Mouse (Mus musculus) common myeloid progenitor, adult 5-6 weeks (primary cell): ENCODE results near the gene Endov. TPM values are rescaled to one million over a fixed set of nuclear protein-coding genes. Genes with fewer than 3 reads are reported as not detected.
A peak's percentile ranks its signal among the peaks of the same experiment; 100 is the strongest.

ENCODE experiments used
- ATAC-seq: replicated peaks from 2 replicates; pipeline ENCODE4 v1.8.0; 2016; ENCODE audit warnings: low read depth, mild to moderate bottlenecking, moderate TSS enrichment, inconsistent platforms; ENCODE audit not compliant: poor library complexity, severe bottlenecking
- total RNA-seq: library from RNA; stranded (forward); fragments of 200-1000, 187-1606 nt; gene quantifications from 2 replicates; pipeline ENCODE4 v1.2.3, GENCODE M21; 2017

The Endov gene
- total RNA-seq, 1 experiment from 2014 or later, result 14.6 TPM

GRCm38 (mm10) chr11:119544518-119545105 lies 53.5 kb downstream of the Endov start:
- ATAC-seq, result no peak

- no peak for ATAC-seq
These were observed 54.1 kb downstream of the Endov start for GRCm38 (mm10) chr11:119545281-119545680.

- ATAC-seq, result 0 out of 2 replicates have a peak, but pooled peaks have one; percentile 30
These were observed 54.8 kb downstream of the Endov start for GRCm38 (mm10) chr11:119545741-119546495.

GRCm38 (mm10) chr11:119546496-119547182 lies 55.5 kb downstream of the Endov start:
- no peak for ATAC-seq

DNA sequence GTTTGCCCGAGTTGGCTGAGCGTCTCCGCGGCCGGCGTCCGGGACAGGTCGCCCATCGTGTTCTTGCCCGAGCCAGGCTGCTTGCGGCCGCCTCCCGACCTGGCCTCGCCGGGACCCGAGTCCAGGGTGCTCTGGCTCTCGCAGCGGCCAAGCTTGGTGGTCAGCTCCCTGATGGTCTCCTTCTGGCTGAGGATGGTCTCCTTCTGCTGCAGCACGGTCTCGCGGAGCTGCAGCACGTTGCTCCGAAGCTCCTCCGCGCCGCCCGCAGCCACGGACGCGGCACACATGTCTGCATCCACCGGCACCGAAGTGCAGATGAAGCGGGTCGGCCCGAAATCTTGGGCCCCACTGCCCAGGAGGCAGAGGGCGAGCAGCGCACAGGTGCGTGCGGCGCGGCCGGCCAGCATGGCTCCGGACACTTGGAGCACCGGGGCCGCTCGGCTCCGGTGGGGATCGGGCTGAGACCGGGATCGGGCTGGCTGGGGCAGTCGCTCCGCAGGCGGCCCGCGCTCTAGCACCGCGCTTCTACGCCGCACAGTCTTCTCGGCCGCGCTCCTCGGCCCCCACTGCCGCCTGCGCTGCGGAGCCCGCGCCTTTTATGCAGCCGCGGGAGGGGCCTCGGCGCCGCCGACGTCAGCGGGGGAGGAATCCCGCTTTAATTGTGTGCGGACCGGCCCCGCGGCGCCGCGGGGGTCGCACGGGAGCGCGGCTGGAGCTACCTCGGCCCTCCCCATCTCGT lies 56.2 kb downstream of the Endov start, which contains the start of gene Nptx1:
Nptx1 (minus strand) TSS at position 571 of the 739 bp plus-strand sequence.
- no peak for ATAC-seq

GRCm38 (mm10) chr11:119547951-119548591 lies 56.9 kb downstream of the Endov start:
- no peak for ATAC-seq

- ATAC-seq, result no peak
These were observed 57.7 kb downstream of the Endov start for GRCm38 (mm10) chr11:119548741-119549370.

GRCm38 (mm10) chr11:119549371-119549811 lies 58.2 kb downstream of the Endov start:
- no peak for ATAC-seq

GRCm38 (mm10) chr11:119550546-119551335 lies 59.6 kb downstream of the Endov start:
- no peak for ATAC-seq

DNA sequence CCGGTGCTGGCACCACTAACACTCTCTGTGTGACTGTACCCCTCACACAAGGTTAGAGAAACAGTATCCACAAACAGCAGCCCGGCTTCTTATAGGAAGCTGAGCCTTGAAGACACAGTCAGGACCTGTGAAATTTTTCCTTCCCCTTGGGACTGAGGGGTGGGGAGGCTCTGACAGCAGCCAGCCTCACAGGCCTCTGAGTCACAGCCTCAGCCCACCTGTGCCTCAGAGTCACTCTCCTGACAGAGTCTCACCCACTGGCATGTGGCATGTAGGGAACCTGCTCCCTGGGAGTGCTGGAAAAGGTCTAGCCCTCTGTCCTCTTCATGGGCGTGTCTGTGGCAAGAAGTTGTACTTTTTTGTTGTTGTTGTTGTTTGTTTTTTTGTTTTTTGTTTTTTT lies 60.3 kb downstream of the Endov start:
- ATAC-seq, result no peak

- ATAC-seq, result peak; percentile 43; the same call in 1 of the 2 replicates
These were observed 61.2 kb downstream of the Endov start for GRCm38 (mm10) chr11:119552301-119552700.

DNA sequence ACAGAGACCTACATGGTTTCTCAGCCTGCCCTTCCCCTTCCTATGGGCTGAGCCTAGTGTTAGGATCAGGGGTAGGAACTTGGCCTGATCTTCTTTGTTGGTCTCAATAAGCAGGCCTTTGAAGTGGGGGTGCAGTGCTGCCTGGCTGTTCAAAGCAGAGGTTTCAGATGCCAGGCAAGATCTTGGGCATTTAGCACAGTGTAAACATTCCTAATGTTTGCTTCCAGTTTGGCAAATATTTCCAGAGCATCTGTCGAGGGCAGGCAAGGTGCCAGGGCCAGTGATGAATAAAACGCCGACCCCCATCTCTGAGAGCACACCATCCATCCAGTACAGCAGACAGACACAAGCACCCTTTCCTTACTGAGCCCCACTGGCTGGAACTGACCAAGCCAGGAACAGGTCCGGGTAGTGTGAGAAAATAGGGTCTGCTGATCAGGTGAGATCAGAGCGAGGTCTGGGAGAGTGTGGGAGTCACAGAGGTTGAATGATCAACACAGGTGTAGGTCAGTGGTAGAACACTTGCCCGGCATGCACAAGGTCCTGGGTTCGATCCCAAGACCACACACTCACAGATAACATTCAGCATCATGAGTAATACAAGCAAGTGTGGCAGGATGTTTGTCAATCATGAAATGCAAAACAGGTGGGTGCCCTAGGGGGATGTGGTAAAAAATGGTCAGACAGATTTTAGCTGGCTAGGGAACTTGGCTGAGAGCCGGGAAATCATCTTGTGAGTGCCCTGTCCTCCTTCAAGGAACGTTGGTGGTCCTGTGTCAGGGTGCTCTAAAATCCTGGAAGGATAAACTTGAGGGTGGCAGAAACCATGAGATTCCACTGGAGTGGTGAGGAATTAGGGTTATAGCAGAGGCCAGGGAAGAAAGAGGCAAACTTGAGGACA lies 62.0 kb downstream of the Endov start:
- ATAC-seq, result no peak

DNA sequence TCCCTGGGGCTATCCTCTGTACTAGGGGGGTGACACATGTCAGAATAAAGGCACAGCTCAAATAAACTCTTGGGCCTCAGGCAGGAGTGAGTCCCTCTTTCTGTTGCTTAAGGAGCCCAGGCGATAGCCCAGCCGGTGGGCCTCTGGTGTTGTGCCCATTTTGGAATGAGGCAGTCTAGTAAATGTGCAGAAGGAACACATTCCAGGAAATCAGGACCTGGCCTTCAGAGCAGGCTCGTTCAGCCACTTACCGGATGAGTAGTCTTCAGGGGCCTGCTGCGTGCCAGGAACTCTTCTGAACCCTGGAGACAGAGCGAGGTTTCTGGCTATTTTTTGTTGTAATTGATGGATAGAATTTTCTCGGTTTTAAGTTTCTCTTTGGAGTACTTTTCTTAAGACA lies 63.6 kb downstream of the Endov start:
- no peak for ATAC-seq

DNA sequence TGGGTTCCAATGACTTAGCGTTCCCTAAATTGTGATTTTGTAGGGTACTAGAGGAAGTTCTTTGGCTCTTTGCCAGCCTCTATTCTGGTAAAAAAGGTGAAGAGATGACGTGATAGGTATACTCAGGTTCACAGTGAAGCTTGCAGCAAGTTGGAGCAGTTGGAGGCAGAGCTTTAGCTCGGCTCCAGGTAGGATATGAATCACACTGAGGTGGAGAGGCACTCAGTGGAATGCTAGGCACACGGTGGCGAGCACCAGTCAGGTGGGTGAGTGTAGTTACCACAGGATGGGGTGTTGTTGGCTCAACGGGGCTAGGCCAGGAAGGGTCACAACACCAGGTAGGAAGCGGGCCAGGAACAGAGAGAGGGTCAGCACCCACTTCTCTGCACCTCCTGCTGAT lies 64.0 kb downstream of the Endov start:
- no peak for ATAC-seq

DNA sequence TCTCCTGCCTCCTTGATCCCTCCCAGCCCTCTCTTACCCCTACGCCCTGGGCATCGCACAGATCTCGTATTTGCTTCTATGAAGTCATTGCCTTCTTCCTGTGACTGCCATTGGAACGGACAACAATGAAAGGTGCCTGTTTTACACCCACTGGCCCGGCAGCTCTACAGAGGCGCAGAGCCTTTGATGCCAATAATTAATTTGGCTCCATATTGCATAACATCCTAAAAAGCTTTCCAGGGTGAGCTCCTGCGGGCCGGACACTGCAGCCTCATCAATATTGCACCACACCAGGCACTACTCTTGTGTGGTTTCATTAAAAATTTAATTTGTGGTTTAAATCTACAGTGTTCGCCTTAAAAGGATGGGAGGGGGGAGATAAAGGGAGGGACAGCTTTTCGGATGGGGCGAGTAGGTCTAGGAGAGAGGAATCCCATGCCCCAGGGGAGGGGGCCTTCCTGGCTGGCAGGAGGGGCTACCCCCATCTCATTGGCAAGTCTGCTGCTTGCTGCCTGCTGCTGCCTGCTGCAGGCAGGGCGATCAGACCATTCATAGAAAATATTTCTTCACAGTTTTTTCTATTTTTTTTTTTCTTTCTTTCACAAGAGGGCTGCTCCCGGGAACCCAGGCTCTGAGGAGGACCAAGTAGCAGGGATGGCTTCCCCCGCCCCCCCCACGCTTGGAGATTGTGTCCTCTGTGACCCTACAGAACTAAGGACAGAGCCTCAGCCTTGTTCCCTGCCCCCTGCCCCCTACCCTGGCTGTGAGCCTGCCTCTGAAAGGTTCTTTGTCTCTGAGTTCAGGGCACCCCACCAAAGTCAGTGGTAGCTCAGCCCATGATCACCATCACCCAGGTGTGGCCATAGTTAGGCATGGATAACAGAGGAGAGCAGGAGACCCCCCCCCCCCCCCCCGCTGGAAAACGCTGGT lies 67.1 kb downstream of the Endov start:
- no peak for ATAC-seq

DNA sequence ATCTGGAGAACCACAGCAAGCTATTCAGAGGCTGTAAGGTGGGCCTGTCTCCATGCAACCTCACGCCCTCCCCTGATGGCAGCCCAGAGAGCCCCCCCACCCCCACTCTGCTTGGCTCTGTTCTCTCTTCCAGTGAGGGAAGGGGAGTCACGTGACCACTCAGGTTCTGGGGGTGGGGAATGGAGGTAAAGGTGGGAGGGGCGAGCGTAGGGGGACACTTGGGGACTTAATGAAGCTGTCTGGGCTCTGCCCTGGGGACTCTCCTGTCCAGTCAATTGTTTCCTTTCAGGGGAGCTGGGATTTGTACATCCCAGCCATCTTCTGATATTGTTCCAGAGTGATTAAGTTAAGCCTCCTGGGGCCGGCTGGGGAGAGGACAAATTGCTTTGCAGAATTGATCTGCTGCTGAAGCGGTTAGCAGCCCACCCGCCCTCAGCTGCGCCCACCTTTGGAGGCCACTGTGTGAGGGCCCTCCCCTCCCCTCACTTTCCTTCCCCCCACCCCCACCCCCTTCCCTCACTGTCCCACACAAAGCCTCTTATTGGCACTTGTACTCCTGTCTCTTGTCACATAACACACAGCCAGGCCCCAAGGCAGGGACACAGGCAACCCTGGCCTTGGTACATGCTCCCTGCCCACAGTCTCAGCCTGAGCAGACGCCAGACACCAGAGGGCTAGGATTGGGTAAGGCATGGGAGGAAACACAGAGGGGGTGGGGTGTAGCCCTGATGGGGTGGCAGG lies 67.9 kb downstream of the Endov start:
- ATAC-seq, result no peak
